Mouse (Mus musculus) forebrain, embryonic 12.5 days (tissue): ENCODE measurements around the gene Ccdc194. TPM values are rescaled to one million over a fixed set of nuclear protein-coding genes. Genes with fewer than 3 reads are reported as not detected.

Source experiments
- ATAC-seq: fragments of 200-750 bp; cut with Nextera tagmentation; 2 replicates; pipeline ENCODE4 v1.8.0; 2017; ENCODE audit warnings: moderate TSS enrichment; ENCODE audit not compliant: low FRiP score
- H3K27ac ChIP-seq: fragments of 300-500 bp; sonication (generic); 2 replicates; pipeline ENCODE4 v1.5.1; 2016; ENCODE audit warnings: mild to moderate bottlenecking
- H3K27me3 ChIP-seq: fragments of 300-500 bp; sonication (generic); 2 replicates; pipeline ENCODE4 v1.6.1; 2016; ENCODE audit warnings: mild to moderate bottlenecking
- H3K36me3 ChIP-seq: fragments of 300-500 bp; sonication (generic); replicated peaks from 2 replicates; pipeline ENCODE4 v1.6.1; 2016; ENCODE audit warnings: mild to moderate bottlenecking
- H3K4me1 ChIP-seq: fragments of 300-500 bp; sonication (generic); 2 replicates; pipeline ENCODE4 v1.6.1; 2016
- H3K4me2 ChIP-seq: fragments of 300-500 bp; sonication (generic); 2 replicates; pipeline ENCODE4 v1.6.1; 2016; ENCODE audit warnings: mild to moderate bottlenecking, moderate library complexity
- H3K4me3 ChIP-seq: fragments of 300-500 bp; sonication (generic); replicated peaks from 2 replicates; pipeline ENCODE4 v1.5.1; 2016; ENCODE audit warnings: mild to moderate bottlenecking
- H3K9ac ChIP-seq: fragments of 300-500 bp; sonication (generic); 2 replicates; pipeline ENCODE4 v1.6.1; 2016; ENCODE audit warnings: mild to moderate bottlenecking
- H3K9me3 ChIP-seq: fragments of 300-500 bp; sonication (generic); 2 replicates; pipeline ENCODE4 v1.6.1; 2016
- WGBS: fragments of 180-500 bp; shearing (Covaris S2); methylation state at CpG from one replicate; pipeline ENCODE4 v1.1.7; 2016; 5-methylcytosine and 5-hydroxymethylcytosine counted together
- polyA plus RNA-seq: library from polyadenylated mRNA; unstranded; fragments of >200 nt; fragmentation: Nextera tagmentation; extraction: Ambion mirVana; gene quantifications from 2 replicates; pipeline ENCODE4 v1.2.1, GENCODE M21; 2016

The Ccdc194 gene
- polyA plus RNA-seq = 0.20 and 0.21 TPM in 2 replicates

DNA sequence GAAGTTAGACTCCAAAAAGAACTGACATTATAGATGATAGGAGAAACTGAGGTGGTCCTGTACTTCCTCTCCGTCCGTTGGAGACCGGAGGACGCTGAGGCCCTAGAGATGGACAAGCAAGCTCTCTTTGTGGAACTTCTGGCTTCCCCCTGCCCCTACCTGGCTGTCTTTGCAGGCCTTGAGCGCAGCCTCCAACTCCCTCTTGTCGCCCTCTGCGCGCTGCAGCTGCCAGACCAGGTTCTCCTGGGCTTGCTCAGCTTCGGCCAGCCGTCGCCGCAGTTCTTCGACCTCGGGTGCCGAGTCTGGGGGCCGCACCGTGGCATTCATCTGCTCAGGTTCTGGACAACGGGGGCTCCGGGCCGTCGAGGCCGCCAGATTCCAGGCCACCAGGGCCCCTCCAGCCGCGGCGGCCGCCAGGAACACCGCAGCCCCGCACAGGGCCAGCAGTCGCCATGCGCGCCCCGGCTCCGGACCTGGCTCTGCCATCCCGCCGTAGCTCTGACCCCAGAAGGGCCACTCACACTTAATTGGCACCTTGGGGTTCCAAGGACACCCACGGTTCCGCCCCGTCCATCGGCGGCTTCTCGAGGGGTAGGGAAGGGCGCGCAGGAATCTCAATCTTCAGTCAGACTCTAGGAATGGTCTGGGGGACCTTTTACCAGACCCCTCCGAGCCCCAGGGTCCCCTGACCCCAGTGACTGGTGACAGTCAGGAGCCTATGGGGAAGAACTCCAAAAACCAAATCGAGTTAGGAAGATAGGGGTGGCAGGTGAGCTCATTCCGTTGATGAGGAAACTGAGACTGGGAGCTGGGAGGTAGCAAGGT, at the start of gene Ccdc194:
Gene Ccdc194, minus strand, starts transcription at position 486 of the 825 bp plus-strand sequence.
- peak within 1 kb of the TSS; percentile 31 for H3K4me2 ChIP-seq
- peaks cover 20% of the 10 kb centered on the region for H3K4me1 ChIP-seq
- H3K4me3 ChIP-seq = peak within 1 kb of the TSS; percentile 14
- H3K27me3 ChIP-seq = peaks cover 68% of the 10 kb centered on the region
- ATAC-seq = no peak
- H3K9ac ChIP-seq = peak within 1 kb of the TSS; percentile 25; the same call in 1 of the 2 replicates
- WGBS = 4% methylated on average over 46 of the region's 46 CpGs
- no peaks in the 10 kb centered on the region for H3K9me3 ChIP-seq
- H3K36me3 ChIP-seq = no peaks in the 10 kb centered on the region
- H3K27ac ChIP-seq = no peak within 1 kb of the TSS

DNA sequence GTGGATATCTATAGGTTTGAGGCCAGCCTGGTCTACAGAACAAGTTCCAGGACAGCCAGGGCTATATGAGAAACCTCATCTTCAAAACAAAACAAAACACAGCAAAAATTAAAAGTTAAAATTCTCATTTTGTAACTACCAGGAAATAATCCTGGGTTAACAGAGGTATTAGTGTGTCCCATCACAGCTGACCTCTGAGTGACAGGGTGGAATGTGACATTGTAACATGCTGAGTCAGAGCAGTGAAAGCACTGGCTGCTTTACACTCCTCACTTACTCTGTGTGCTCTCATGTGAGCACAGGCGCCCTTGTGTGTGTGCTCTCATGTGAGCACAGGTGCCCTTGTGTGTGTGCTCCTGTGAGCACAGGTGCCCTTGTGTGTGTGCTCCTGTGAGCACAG, 49.5 kb upstream of the Ccdc194 start:
- WGBS = 75% methylated on average over 1 of the region's 1 CpGs

DNA sequence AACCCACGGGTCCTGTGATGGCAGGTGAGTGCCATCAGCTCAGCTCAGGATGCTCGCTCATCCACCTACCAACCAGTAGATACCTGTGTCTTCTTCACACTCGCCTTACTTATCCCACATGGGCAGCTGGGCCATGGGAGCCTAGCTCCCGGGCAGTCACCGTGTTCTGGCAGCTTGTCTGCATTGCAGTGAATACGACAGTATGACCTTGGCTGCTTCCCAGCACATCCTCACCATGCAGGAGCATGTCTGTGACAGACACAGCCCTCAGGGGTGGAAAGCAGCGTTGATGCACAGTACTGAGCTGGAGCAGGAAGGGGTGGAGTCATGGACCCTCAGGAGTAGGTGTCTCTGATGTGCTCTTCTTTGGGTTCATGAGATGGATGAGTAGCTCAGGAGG, 48.9 kb upstream of the Ccdc194 start:
- Histone ChIP-seq H3K4me3 (no peak overlapping the region), H3K27ac (no peak overlapping the region), H3K9ac (no peak overlapping the region), H3K36me3 (no peaks in the 10 kb centered on the region), H3K4me1 (peaks cover 28% of the 10 kb centered on the region), H3K4me2 (no peak overlapping the region), H3K9me3 (no peaks in the 10 kb centered on the region), H3K27me3 (no peaks in the 10 kb centered on the region)
- no peak for ATAC-seq
- 80% methylated on average over 7 of the region's 7 CpGs for WGBS

More for the DNA sequence above, 49.5 kb upstream of the Ccdc194 start:
- Histone ChIP-seq H3K4me3 (no peak overlapping the region), H3K4me1 (peaks cover 30% of the 10 kb centered on the region), H3K4me2 (no peak overlapping the region), H3K9me3 (no peaks in the 10 kb centered on the region), H3K27me3 (no peaks in the 10 kb centered on the region), H3K9ac (no peak overlapping the region), H3K36me3 (no peaks in the 10 kb centered on the region), H3K27ac (no peak overlapping the region)
- ATAC-seq = no peak

DNA sequence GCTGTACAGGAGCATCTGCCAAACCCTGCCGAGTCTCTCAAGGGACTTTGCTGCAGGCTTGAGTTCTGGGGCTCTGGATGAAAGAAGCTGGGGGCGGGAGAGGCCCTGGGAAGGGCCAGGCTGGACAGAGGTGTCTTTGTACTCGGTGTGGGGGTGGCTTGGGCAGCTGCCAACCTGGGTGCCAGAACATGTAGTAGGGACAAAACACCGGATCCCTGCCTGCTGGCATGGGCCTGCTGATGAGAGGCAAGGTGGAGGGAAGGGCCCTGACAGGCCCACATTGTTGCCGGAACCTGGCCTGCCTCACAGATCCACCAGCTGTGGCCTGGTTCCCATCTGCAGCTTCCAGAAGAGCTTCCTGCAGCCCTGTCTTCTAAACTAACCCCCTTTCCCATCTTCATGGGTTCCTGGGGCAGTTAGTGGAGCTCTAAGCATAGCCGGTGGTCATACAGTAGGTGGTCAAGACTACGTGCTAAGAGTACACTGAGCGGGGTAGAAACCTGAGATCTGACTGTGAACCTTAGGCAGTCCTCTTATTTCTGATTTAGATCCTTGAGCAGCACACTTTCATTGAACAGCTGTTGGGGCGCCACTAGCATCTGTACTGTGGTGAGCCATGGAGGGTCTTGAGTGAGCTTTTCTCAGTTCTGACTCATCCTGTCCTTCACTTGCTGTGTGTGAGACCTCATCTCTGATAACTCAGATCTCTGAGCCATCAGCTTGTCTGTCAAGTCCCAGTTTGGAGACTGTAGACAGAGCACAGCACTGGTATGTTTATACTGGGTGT, 47.5 kb upstream of the Ccdc194 start:
- no peak overlapping the region for H3K4me3 ChIP-seq
- WGBS = 66% methylated on average over 9 of the region's 9 CpGs
- H3K9me3 ChIP-seq = no peaks in the 10 kb centered on the region
- H3K9ac ChIP-seq = 0 out of 2 replicates have a peak overlapping the region, but pooled peaks have one; percentile 13
- peaks cover 39% of the 10 kb centered on the region for H3K4me1 ChIP-seq
- H3K27ac ChIP-seq = peak overlapping the region; percentile 81
- H3K27me3 ChIP-seq = peaks cover 14% of the 10 kb centered on the region
- H3K36me3 ChIP-seq = no peaks in the 10 kb centered on the region
- ATAC-seq = no peak; the same call in 1 of the 2 replicates
- peak overlapping the region; percentile 88 for H3K4me2 ChIP-seq

DNA sequence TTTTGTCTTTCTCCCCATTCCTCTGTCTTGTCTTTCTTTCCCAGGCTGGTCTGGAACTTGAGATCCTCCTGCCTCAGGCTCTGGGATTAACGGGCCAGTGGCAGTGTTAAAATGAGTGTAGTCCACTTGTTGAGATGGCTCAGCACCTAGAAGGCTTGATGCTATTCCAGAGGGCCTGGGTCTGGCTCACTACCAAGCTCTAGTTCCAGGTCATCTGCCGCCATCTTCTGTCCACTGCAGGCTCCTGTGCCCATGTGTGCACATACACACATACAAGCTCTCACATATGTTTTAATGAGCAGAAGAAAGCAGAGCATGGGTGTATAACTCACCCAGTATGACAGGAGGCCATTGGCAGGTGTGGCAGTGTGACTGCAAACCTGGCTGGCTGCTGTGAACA, 46.6 kb upstream of the Ccdc194 start:
- Histone ChIP-seq H3K4me1 (peaks cover 39% of the 10 kb centered on the region), H3K4me2 (peak overlapping the region; percentile 88), H3K36me3 (no peaks in the 10 kb centered on the region), H3K9me3 (no peaks in the 10 kb centered on the region), H3K4me3 (no peak overlapping the region), H3K9ac (no peak overlapping the region), H3K27me3 (peaks cover 23% of the 10 kb centered on the region), H3K27ac (peak overlapping the region; percentile 81)
- 85% methylated on average over 2 of the region's 2 CpGs for WGBS
- no peak for ATAC-seq

DNA sequence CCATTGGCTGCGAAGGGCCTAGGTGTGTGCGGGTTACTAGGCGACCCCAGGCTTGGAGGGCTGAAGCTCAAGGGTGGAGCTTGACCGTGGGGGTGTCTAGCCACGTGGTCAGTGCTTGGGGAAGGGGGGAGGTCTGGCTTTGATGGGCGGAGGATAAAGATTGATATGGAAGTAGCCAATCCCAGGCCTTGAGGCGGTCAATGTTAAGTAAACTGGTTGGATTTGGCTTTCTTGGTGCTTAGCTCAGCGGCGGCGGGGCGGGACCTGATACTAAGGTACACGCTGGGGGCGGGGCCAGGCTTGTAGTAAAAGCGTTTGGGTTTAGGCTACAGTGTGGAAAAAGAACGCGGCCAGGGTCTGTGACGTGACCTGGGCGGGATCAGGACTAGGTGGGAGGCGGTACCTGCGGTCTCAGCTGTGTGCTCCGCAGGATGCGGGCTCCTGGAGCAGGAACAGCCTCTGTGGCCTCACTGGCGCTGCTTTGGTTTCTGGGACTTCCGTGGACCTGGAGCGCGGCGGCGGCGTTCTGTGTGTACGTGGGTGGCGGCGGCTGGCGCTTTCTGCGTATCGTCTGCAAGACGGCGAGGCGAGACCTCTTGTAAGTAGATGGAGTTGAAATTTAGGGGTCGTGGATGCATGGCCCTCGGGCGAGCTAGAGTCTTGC, 44.9 kb upstream of the Ccdc194 start:
- peaks cover 39% of the 10 kb centered on the region for H3K4me1 ChIP-seq
- H3K9me3 ChIP-seq = no peaks in the 10 kb centered on the region
- peak overlapping the region; percentile 75 for H3K27ac ChIP-seq
- H3K4me3 ChIP-seq = peak overlapping the region; percentile 47
- peaks cover 31% of the 10 kb centered on the region for H3K27me3 ChIP-seq
- H3K36me3 ChIP-seq = no peaks in the 10 kb centered on the region
- H3K9ac ChIP-seq = peak overlapping the region; percentile 67
- peak; percentile 87 for ATAC-seq
- 1% methylated on average over 41 of the region's 41 CpGs for WGBS
- peak overlapping the region; percentile 88 for H3K4me2 ChIP-seq

DNA sequence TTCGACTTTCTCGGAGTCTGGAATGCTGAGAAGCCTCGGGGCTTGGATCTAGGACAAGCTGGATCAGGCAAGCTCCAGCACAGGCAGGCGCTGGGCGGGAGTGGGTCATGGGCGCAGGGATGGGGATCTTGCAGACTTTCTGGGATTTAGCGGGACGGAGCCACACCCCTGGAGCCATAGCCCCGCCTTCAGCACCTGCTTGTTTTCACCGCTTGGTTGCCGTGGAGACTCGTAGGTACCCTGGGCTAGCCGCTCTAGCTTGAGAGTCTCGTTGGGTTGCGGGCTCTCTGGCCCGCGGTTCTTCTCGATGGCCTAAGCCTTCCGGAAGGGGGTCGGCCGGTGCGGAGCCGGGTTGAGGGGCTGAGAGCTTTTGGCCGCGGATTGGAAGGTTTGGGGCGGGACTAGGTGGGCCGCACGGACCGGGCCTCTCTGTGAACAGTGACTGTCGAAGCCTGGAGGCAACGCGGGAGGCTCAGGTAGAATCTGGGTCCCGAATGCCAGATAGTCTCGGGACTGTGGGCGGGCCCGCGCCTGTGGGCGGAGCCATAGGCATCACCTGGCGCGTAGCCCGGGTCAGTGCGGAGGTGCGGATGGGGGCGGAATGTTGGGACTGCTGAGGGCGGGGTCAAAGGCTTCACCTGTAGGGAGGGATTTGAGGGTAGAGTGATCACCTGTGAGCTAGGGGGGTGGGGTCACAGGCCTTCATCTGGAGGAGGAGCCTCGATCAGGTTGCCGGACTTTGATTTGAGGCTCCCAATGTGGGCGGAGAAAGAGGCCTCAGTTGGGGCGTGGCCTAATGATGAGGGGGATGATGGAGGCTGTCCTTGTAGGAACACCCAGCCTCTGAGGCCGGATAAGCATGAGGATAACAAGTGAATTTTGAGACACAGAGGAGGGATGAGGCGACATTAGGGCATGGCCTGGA, 44.1 kb upstream of the Ccdc194 start:
- Histone ChIP-seq H3K27ac (peak overlapping the region; percentile 75), H3K27me3 (peaks cover 31% of the 10 kb centered on the region), H3K4me2 (peak overlapping the region; percentile 88), H3K9me3 (no peaks in the 10 kb centered on the region), H3K4me3 (peak overlapping the region; percentile 47), H3K9ac (peak overlapping the region; percentile 43; the same call in 1 of the 2 replicates), H3K36me3 (no peaks in the 10 kb centered on the region), H3K4me1 (peaks cover 39% of the 10 kb centered on the region)
- WGBS = under 1% methylated on average over 51 of the region's 51 CpGs
- peak; percentile 81 for ATAC-seq

DNA sequence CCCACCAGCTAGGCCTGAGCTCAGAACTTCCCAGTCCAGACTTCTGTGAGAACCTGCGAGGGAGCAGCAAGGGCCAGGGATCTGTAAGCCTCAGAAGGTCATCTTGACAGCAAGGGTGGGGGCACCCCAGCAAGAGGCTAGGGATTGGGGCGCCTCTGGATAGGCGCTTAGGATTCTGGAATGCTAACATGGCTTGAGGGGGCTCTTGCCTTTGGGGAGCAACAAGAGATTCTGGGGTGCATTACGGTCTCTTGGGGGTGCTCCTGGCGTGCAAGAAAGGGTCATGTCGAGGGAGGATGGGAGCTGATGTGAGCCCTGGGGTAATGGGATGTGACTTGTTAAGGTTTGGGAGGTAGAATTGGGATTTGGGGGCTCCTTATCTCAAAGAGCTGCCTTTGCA, 43.4 kb upstream of the Ccdc194 start:
- Histone ChIP-seq H3K36me3 (no peaks in the 10 kb centered on the region), H3K4me2 (peak overlapping the region; percentile 88), H3K4me1 (peaks cover 39% of the 10 kb centered on the region), H3K27me3 (peaks cover 35% of the 10 kb centered on the region), H3K9me3 (peaks cover 4% of the 10 kb centered on the region; the same call in 1 of the 2 replicates), H3K9ac (peak overlapping the region; percentile 43), H3K4me3 (peak overlapping the region; percentile 47), H3K27ac (peak overlapping the region; percentile 75)
- ATAC-seq = no peak
- 22% methylated on average over 6 of the region's 6 CpGs for WGBS

DNA sequence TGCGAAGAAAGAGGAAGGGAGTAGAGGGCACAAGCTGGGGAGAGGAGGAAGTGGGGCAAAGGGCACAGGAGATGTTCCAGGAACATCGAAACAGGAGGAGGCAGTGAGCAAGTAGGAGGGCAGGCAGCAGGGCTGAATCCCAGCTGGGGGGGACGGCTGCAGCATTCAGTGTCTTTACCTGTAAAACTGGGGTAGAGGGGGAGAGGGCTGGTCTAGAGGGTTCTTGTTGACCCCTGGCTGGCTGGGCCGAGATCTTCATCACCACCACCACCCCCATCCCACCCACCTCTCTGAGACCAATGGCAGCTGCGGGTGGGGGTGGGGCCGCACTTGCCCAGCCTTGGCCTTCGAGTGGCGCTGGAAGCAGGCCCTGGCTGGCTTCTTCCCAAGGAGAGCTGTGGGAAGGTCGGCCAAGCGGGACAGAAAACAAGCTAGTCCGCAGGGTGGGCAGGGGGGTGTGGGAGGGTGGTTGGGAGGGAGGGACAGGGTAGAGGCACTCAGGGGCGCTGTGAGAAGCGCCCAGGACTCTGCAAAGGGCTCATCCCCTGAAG, 43.0 kb upstream of the Ccdc194 start, which contains the start of gene Slc27a1:
Gene Slc27a1, plus strand, starts transcription at position 496 of the 551 bp plus-strand sequence.
- H3K27me3 ChIP-seq = peaks cover 40% of the 10 kb centered on the region
- H3K9ac ChIP-seq = peak within 1 kb of the TSS; percentile 43
- H3K36me3 ChIP-seq = no peaks in the 10 kb centered on the region
- H3K27ac ChIP-seq = peak within 1 kb of the TSS; percentile 75
- WGBS = 9% methylated on average over 13 of the region's 13 CpGs
- peak within 1 kb of the TSS; percentile 47 for H3K4me3 ChIP-seq
- H3K4me2 ChIP-seq = peak within 1 kb of the TSS; percentile 88
- no peak for ATAC-seq
- peaks cover 39% of the 10 kb centered on the region for H3K4me1 ChIP-seq
- peaks cover 5% of the 10 kb centered on the region; the same call in 1 of the 2 replicates for H3K9me3 ChIP-seq

DNA sequence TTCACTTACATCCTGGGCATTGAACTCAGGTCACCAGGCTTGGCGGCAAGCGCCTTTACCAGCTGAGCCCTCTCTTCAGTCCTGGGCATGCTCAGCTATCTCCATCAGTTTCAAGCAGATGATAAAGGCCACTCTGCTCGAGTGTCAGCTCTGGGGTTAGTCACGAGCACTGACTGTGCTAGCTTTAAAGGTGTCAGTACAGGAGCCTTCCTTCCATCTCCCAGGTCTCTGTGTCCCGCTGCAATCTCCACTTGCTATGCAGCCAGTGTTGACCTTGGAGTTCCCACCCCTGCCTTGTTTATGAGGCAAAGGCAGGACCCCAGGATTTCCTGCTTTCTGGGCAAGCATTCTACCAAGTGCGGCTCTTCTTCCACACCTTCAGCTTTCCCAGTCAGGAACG, 42.1 kb upstream of the Ccdc194 start:
- Histone ChIP-seq H3K9me3 (peaks cover 5% of the 10 kb centered on the region; the same call in 1 of the 2 replicates), H3K9ac (no peak overlapping the region), H3K27me3 (peaks cover 48% of the 10 kb centered on the region), H3K4me1 (peaks cover 36% of the 10 kb centered on the region), H3K4me2 (no peak overlapping the region), H3K4me3 (no peak overlapping the region), H3K27ac (no peak overlapping the region), H3K36me3 (no peaks in the 10 kb centered on the region)
- no peak for ATAC-seq
- 79% methylated on average over 7 of the region's 7 CpGs for WGBS

DNA sequence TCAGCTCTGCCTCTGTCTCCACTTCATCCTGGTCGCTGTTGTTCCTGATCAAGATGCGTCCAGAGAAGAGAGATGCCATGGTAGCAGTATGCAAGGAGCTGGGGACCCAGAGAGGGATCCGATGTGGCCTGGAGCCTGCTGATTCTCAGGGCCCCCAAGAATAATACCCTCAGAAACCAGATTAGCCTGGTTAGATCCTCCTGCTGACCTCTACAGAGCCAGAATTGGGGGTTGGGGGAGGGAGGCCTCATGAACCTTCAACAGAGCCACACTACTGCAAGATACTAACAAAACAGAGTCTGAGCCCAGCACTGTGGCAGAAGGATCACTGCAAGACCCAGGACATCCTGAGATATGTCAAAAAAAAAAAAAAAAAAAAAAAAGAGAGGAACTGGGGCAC, 41.0 kb upstream of the Ccdc194 start, which contains the start of gene Nxnl1:
Gene Nxnl1, minus strand, starts transcription at position 101 of the 400 bp plus-strand sequence.
- 44% methylated on average over 3 of the region's 3 CpGs for WGBS
- no peak within 1 kb of the TSS; the same call in 1 of the 2 replicates for H3K9ac ChIP-seq

More for the DNA sequence above, 41.0 kb upstream of the Ccdc194 start, which contains the start of gene Nxnl1:
- Histone ChIP-seq H3K9me3 (peaks cover 5% of the 10 kb centered on the region; the same call in 1 of the 2 replicates), H3K4me3 (no peak within 1 kb of the TSS), H3K27ac (no peak within 1 kb of the TSS), H3K36me3 (no peaks in the 10 kb centered on the region), H3K4me2 (no peak within 1 kb of the TSS), H3K4me1 (peaks cover 28% of the 10 kb centered on the region), H3K27me3 (peaks cover 59% of the 10 kb centered on the region)
- no peak for ATAC-seq
